Mouse (Mus musculus) thymus, adult 18-20 months (tissue): ENCODE measurements around the gene Sfta2.
A peak's percentile ranks its signal among the peaks of the same experiment; 100 is the strongest.

Experiments used
- DNase-seq, 2 experiments: peaks; one replicate each; pipeline ENCODE4 v3.0.0; 2022; ENCODE audit warnings: mixed read lengths in 2 of 2

Sfta2 gene

DNA sequence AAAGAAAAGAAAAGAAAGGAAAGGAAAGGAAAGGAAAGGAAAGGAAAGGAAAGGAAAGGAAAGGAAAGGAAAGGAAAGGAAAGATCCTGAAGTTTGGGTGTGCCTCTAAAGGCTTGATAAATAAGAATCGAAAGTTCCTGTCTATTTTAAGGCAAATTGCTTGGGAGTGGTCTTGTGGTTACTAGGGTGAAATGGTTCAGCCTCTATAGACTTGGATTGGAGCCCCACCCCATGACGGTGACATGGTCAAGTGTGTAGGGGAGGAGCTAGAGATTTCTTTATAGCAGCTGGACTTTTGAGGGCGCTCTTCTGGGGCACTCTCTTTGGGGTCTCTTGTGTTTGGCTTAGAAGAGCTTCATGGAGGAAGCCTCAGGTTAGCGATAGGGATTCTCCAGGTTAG is 7.6 kb upstream of the Sfta2 start:
- no peak for DNase-seq

DNA sequence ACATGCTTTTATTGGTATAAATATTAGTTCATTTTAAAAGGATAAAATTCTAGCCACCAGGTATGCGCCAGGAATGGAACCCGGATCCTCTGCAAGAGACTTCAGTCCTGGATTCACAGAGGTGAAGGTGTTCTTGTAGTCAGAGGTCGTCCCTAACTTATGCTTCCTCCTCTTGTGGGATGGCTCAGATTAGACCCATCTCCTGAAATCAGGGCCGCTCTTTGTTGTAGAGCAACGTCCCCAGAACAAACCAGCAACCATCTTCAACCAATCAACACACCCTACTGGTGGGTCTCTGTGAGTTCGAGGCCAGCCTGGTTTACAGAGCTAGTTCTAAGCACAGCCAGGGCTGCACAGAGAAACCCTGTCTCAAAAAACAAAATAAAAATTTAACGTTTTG is 6.9 kb upstream of the Sfta2 start:
- DNase-seq = no peak

DNA sequence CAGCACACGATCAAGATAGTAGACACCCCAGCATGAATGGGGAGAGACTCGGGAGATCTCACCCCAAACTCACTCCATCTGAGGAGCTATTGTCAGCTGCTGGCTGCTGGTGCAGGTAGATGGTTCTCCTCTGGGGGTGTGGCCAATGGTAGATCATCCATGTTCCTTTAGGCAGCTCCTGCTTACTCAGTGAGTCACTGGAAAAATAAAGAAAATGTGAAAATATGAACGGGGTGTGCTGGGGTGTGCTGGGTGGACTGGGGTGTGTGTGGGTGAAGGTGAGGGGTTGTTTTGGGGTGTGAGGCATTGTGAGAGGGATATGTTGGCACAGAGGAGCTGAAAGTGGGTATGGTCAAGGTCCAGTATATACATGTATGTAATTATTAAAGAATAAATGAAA is 4.0 kb upstream of the Sfta2 start:
- DNase-seq = no peak

DNA sequence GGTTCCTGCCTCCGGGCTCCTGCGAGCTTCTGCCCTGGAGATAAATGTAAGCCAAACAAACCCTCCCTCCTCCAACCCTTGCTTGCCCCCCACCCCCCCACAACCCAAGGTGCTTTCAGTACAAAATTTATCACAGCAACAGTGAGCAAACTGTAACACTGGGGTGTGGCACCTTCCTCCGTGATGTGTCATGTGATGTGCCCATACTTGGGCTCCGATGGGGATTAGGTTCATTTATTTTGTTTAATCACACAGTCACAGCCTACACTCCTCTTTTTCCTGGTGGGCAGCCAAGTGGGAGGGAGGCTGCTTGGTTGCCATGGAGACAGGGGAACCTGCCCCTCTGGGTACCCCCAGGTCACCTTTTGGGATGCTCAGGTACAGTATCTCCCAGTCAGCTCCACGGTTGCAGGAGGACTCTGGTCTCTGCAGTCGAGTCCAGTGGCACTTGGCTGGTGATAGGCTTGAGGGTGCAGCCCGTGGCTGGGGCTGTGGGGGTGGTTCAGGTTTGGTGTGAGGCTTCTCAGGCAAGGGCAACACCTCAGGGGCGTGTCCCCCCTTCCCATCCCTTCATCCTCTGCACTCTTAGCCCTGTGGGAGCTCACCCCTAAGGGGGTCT is 496 bp downstream of the Sfta2 start:
- DNase-seq = no peak

DNA sequence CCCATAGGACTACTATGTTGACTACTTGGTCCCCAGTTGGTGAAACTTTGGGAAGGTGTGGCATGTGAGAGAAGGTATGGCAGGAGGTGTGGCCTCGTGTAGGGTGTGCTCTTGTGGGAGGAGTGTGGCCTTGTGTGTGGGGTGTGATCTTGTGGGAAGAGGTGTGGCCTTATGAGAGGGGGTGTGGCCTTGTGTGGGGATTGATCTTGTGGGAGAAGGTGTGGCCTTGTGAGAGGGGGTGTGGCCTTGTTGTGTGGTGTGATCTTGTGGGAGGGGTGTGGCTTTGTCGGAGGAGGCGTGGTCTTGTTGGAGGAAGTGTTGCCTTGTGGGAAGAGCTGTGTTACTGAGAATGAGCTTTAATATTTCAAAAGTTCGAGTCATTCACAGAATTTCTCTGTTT is 15.8 kb downstream of the Sfta2 start:
- no peak for DNase-seq

DNA sequence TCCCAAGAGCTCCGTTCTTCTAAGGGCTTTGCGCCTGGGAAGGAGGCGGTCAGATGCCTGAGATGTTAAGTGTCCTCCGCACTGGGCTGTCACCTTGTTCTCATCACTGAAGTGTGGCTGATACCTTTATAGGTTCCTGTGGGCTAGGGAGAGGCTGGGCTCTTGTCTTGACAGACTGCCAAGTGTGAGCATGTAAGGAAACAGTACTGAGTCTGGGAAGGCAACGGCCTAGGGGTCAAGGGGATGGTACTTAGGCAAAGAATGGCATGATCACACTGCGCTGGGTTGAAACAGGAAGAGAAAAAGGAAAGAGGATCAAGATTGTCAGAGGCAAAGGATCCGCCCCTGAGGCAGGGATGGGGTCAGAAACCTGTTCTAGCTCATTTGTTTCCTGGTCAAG is 25.2 kb downstream of the Sfta2 start, which contains the start of gene Gm9573:
TSS of gene Gm9573 (minus strand) at position 101 of the 400 bp plus-strand sequence.
- no peak for DNase-seq

DNA sequence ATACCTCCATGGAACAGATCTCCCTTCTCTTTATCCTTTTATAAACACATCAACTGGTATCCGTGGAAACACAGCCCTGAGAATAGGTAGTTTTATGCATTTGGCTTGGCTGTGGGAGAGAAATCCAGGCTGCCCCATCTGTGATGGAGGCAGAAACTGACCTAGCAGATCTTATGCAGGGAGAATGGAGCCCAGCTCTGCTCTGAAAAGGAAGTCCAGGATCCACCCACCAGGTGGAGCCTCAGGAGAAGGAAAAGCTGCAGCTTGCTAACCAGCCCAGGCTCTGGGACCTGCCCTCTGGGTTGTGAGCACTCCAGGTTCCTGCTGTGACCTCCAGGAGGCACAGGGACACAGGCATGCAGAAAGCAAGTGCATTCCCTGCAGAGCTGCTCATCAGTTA is 32.6 kb downstream of the Sfta2 start:
- DNase-seq = no peak

DNA sequence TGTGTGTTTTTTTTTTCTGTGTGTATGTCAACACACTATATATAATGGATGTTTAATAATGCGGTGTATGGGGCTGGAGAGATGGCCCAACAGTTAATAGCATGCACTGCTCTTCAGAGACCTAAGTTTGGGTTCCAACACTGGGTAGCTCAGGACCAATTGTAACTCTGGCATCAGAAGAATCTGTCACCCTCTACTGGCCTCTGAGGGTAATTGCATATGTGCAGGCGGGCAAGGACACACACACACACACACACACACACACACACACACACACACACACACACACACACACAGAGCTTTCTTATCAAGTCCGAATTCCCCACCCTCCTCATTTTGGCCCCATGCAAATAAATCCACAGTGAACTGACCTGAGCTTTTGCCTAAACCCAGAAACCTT is 33.9 kb downstream of the Sfta2 start:
- no peak for DNase-seq

DNA sequence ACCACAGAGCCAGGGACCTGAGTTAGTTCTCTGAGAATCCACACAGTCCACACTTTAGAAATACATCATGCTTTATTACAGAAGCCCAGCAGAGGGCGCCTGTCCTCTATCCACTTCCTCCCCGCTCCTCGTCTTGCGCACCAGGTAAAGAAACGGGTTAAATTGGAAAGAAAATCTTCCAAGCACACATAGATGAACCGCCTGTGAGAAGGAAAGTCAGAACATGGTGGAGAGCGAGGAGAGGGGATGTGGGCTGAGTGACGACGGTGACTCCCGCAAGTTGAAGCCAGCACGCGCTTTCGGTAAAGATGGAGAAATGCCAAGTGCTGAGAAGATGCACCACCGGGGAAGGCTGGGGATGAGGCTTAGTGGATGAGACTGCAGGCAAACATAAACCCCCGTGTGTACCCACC is 34.4 kb downstream of the Sfta2 start:
- DNase-seq = peak in 1 of 2 experiments; percentile 38

DNA sequence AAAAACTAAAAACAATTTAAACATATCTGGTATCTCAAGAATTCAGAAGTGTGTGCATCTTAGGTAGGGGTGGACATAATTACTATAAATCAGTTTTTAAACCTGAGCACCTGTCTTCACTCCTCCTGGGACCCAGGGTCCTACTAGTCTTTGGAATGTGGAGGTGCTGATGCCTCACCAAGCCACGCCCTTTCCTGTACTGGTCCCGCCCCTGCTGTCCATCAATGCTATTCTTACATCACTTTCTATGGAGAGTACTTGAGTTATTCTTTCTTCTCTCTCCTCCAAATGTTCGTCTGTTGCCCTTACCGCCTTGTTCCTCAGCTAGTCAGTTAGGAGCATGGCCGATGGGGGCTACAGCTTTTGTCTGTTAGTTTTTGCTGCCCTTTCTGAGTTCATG is 35.0 kb downstream of the Sfta2 start:
- DNase-seq = no peak

DNA sequence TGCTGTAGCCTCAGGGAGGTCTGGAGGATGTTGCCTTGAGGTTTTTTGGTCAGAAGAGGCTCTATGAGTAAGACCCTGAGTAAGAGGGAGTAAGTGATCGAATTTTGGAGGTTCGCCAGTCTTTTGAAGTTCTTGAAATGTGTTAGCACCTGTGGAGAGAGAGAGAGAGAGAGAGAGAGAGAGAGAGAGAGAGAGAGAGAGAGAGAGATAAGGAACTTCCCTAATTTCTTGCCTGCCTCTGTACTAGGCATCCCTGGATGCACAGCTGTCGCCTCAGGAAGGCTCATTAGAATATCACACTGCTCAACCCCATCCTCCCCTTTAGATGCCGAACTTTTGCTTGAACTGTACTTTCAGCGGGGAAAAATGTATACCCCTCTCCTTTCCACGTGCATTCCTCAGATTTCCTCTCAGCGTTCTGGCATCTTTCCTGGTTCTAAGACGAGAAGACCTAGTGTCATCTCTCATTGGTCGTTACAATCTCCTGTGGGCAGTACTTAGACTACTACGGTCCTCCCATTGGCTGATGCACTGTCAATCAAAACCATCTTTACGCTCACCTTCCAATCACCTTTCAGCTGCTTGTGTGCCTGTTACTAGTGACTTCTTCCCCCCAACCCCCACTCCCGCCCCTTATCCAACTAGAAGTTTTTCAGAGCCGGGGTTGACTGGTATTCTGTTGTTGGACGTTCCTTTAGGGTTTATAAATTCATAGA is 37.3 kb downstream of the Sfta2 start:
- peak; percentile 29 to 61 for DNase-seq

DNA sequence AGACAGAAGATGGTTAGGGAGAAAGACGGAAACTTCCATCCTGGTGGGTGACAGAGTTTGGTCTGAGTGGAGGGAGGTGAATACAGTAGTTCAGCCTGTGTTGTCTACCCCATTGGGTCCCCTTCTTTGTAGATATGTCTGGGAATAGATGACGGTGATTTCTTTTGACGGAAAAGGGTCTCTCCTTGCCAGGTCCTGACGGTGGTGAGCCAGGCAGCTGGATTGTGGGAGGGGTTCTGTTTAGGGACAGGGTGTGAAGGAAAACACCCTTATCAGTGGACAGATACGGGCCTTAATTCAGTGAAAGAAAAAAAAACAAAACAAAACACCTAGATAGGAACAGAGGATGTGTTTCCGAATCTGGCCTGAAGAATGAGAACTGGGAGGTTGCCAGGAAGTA is 38.0 kb downstream of the Sfta2 start:
- no peak for DNase-seq

DNA sequence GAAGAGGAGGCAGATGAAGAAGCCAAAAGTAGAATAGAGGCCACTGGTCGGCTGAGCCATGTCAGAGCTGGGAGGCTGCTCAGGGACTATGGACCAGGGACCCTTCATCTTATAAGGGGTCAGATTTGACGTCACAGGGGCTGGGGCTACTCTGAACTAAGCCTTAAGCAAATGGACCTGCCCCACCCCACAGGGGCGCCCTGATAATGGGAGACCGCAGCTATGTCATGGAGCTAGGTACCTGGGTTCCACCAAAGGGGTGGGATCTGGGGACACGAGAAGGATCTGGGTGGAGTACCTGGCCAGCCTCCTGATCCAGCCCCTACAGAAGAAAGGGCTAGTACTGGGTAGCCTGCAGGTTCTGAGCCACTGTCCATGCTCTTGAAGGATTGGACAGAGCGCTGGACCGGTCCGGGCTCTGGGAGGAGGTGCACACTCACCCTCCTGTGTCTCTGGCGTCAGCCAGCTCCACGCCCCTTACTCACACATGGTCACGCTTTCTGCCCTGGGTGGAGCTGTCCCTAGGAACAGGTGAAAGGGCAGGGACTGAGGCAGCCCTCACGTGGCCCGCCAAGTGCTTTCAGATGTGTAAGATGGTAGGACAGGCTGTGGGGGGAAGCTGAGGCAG is 42.4 kb downstream of the Sfta2 start, which contains the start of gene Mucl3:
TSS of gene Mucl3 (minus strand) at position 87 of the 628 bp plus-strand sequence.
- DNase-seq = no peak

DNA sequence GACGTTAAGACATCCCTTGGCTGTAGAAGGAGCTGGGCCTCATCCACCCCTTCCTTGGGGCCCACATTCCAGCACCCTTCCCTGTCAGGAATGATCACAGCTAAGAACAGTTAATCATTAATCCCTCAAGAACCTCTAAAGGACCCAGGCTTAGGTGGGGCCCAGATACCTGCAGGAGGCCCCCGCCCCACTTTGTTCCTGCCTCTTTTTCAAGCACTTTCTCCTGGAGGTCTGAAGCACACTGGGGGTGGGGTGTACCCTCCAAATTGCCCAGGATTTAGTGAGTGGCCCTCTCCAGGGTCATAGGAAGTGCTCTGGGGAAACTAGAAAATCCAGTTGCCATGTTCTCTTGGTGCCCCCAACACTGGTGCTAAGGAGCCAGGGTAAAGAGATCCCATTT is 48.1 kb downstream of the Sfta2 start:
- DNase-seq = no peak

DNA sequence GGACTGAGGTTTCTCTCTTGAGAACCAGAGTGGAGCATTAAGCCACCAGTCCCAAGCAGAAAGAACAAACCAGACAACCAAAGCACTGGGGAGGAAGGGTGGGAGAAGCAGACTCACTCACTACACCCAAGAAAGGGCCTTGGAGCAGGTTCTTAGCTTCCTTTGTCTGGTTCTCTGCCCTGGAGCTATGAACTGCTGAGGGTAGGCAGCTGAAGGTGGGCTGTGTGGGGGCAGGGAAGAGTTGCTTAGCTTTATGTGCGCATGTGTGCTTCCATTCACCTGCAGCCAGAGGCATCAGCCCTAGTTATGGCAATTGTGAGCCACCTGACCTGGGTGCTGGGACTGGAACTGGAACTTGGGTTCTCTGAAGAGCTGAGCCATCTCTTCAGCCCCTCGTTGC is 51.7 kb downstream of the Sfta2 start:
- DNase-seq = no peak

DNA sequence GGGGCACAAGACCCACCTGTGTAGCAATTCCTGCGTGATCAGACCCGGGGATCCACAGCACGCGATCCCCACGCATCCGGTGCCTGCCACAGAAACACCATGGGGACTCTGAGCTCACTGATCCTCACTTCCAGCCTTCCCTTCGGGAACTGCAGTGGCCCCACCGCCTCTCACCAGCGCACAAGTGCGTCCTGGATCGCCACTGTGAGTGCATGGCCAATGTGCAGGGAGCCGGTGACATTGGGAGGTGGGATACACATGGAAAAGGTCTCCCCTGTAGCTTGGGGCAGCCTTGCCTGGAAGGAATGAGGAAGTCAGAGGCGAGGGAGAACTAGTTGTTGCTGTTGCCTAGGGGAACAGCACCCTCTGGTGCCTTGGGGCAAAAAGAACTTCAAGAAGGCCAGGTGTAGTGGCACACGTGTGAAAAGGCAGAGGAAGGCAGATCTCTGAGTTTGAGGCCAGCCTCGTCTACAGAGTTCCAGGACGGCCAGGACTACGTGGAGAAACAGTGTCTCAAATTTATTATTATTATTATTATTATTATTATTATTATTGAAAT is 64.7 kb downstream of the Sfta2 start:
- peak; percentile 33 to 62 for DNase-seq

DNA sequence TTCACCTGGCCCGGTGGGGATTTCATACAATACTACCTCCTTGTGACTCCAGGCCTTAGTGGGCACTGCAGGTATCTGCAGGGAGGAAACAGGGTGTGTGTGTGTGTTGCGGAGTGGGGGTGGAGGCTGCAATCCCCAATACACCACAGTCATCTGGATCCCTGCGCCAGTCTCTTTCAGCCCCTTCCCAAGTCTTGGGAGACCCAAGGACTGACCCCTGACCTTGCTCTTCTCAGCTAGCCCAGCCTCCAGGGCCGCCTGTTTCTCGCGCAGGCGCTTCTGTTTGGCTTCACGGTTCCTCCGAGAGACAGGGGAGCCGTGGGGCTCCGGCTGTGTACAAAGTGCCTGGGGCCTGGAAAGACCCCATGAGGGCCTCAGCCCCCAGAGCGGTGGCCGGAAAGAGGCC is 65.5 kb downstream of the Sfta2 start:
- DNase-seq = no peak

DNA sequence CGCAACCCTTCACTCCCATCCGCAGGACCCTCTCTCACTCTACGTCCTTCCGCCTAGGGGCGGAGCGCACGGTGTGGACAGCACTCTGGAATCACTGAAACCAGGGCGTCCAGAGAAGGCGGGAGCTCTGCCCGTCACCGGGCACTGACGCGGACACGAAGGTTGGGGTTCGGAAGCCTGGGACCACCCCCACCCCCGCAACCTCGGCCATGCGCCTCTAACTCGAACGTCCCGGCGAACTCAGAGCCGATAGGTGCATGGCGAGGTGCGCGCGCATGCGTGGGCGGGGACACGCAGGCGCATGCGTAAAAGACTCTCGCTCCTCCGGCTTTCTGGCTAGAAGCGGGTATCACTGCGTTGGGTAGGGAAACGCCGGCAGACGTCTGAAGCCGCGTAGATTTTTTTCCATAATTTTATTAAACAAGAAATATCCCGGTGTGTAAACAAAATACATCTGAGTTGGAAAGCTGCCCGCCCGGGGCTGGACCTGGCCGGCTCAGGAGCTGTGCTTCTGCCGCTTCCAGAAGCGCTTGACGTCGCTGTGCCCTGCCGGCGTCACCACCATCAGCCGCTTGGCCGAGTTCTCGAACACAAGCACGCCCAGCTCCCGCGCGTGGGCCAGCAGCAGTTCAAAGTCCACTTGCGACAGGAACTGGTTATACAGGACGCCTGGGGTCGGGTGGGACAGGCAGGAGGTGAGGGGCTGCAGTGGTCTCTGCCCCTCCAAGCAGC is 66.2 kb downstream of the Sfta2 start, which contains the start of gene Vars2:
TSS of gene Vars2 (minus strand) at position 259 of the 732 bp plus-strand sequence.
- peak; percentile 93 to 95 for DNase-seq

DNA sequence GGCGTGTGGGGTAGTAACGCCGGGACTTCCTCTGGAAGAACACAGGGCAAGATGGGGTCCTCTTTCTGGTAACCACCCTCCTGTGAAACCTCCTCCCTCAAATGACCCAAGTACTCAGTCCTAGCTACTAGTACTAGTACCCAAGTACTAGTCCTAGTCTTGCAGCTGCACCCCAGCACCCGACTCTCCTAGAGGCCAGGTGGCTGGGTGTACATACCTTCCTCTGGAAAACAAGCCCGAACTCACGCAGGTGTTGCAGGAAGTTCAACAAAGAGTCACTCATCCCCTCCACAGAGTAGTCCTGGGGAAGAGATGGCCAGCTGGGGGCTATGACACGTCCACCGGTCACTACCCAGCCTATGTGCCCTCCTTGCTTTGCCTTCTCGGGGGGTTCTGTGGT is 68.4 kb downstream of the Sfta2 start:
- DNase-seq = peak; percentile 41 to 66

DNA sequence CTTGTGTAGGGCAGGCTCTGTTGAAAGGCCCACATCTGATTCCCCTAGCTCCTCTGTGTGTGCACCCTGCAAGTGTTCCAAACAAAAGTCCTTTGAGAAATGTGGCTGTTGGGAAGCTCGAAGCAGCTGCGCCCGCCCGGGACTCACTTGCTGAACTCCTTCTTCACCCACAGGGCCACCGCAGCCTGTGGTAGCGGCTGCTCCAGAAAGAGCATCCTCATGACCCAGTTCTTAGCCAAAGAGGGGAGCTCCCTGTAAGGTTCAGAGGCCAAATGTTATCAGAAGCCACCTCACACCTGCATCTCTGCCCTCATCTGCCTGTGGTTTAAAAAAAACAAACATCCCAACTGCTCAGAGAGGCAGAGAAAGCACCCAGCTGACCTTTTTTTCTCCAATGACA is 70.5 kb downstream of the Sfta2 start:
- peak; percentile 80 to 88 for DNase-seq

DNA sequence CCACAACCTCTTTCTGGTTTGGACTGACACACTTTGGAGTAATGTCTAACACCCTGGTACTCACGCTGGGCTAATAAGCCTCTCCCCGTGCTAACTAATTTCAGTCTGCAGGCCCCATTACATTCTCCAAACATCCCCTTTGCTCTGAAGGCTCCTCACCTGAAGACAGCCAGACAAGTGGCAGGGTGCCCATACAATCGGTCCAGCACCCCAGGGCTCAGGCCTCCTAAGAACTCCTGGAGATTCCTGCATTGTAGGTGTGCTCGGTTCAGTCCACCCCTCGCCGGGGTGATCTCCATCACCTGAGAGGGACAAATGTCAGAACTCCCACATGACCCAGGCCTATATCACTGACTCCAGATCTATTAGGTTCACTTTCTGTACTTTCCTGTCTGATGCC is 71.2 kb downstream of the Sfta2 start:
- DNase-seq = no peak

DNA sequence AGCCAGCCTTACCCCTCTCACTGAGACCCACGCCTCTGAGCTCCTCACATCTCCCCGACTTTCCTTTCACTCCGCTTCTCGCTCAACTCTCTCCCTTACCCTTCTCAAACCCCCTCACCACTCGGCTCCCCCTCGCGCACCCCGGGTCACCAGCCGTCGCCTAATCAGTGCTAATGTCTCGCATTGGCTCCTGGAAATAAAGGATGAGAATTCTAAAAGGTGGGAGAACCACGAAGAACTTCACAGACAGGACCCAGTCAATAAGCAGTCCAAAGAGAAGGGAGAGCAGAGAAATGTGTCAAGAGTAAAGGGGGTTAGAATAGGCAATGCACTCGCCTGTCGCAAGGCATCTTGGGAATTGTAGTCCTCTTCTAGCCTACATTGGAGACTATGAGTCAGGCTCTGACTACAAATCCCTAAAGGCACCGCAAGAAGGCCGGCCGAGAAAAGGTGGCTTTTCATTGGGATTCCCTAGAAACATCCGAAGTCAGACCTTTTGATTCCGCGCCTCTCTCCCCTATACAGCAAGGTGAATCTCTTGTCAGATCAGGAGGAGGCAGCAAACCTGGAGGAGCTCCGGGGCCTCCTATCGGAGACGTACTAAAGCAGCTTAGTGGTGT is 72.2 kb downstream of the Sfta2 start, which contains the start of gene Gtf2h4:
TSS of gene Gtf2h4 (minus strand) at position 324 of the 620 bp plus-strand sequence.
- peak; percentile 81 to 90 for DNase-seq
